Mouse (Mus musculus): Measurements from ENCODE around the gene Tmem120b. TPM values are rescaled to one million over a fixed set of nuclear protein-coding genes. Genes with fewer than 3 reads are reported as not detected.

The Tmem120b gene
- polyA plus RNA-seq, 1 experiment, result 10.4 TPM

GRCm38 (mm10) chr5:123045561-123046295, 22.5 kb upstream of the Tmem120b start:
- Histone ChIP-seq H3K36me3 (ENCODE audit: control insufficient read depth, insufficient read depth) (no peaks in the 10 kb centered on the region), H3K27me3 (ENCODE audit: control insufficient read depth, insufficient read depth, insufficient read length) (no peaks in the 10 kb centered on the region), H3K4me3 (ENCODE audit: insufficient read depth, poor library complexity, severe bottlenecking) (no peak overlapping the region), H3K79me3 (ENCODE audit: low read depth) (no peaks in the 10 kb centered on the region), H3ac (ENCODE audit: control insufficient read depth, insufficient read length, low read depth) (no peak overlapping the region), H3K79me2 (ENCODE audit: control insufficient read depth, insufficient read depth) (no peaks in the 10 kb centered on the region)
- TF ChIP-seq CTCF (IDR thresholded peaks at IDR 0.05; ENCODE audit: control insufficient read depth, insufficient read depth, insufficient read length), result peak; percentile 44
- TF ChIP-seq MAX (IDR thresholded peaks at IDR 0.05), result no peak
- no peak for TF ChIP-seq CEBPB (IDR thresholded peaks at IDR 0.05; ENCODE audit: low read depth)
- no peak for TF ChIP-seq MYOG (IDR thresholded peaks at IDR 0.05; ENCODE audit: control insufficient read depth, extremely low read depth, insufficient read length)
- TF ChIP-seq MYOD1 (IDR thresholded peaks at IDR 0.05; ENCODE audit: control insufficient read depth, insufficient read length, low read depth), result no peak
- no peak for TF ChIP-seq USF1 (IDR thresholded peaks at IDR 0.05; ENCODE audit: low read depth)

GRCm38 (mm10) chr5:123046916-123047315, 21.3 kb upstream of the Tmem120b start, which contains the start of gene Morn3:
Gene Morn3 (minus strand): TSS chr5:123047016.
- no peaks in the 10 kb centered on the region for H3K79me2 ChIP-seq (ENCODE audit: control insufficient read depth, insufficient read depth)
- H3ac ChIP-seq (ENCODE audit: control insufficient read depth, insufficient read length, low read depth), result no peak within 1 kb of the TSS
- TF ChIP-seq MYOD1 (IDR thresholded peaks at IDR 0.05; ENCODE audit: control insufficient read depth, insufficient read length, low read depth), result no peak
- no peak for TF ChIP-seq USF1 (IDR thresholded peaks at IDR 0.05; ENCODE audit: low read depth)
- TF ChIP-seq CTCF (IDR thresholded peaks at IDR 0.05; ENCODE audit: control insufficient read depth, insufficient read depth, insufficient read length), result no peak
- no peak for TF ChIP-seq MYOG (IDR thresholded peaks at IDR 0.05; ENCODE audit: control insufficient read depth, extremely low read depth, insufficient read length)
- no peak for TF ChIP-seq CEBPB (IDR thresholded peaks at IDR 0.05; ENCODE audit: low read depth)
- TF ChIP-seq MAX (IDR thresholded peaks at IDR 0.05), result no peak
- no peak for TF ChIP-seq FOSL1 (IDR thresholded peaks at IDR 0.05; ENCODE audit: insufficient read depth, low read length, poor library complexity, severe bottlenecking)
- H3K36me3 ChIP-seq (ENCODE audit: control insufficient read depth, insufficient read depth), result no peaks in the 10 kb centered on the region
- H3K27me3 ChIP-seq (ENCODE audit: control insufficient read depth, insufficient read depth, insufficient read length), result no peaks in the 10 kb centered on the region
- H3K4me3 ChIP-seq (ENCODE audit: insufficient read depth, poor library complexity, severe bottlenecking), result no peak within 1 kb of the TSS
- no peaks in the 10 kb centered on the region for H3K79me3 ChIP-seq (ENCODE audit: low read depth)

GRCm38 (mm10) chr5:123049271-123049670, 18.9 kb upstream of the Tmem120b start:
- no peak overlapping the region for H3K4me3 ChIP-seq (ENCODE audit: insufficient read depth, poor library complexity, severe bottlenecking)
- no peaks in the 10 kb centered on the region for H3K36me3 ChIP-seq (ENCODE audit: control insufficient read depth, insufficient read depth)
- H3K79me3 ChIP-seq (ENCODE audit: low read depth), result no peaks in the 10 kb centered on the region
- no peak overlapping the region for H3ac ChIP-seq (ENCODE audit: control insufficient read depth, insufficient read length, low read depth)
- no peaks in the 10 kb centered on the region for H3K27me3 ChIP-seq (ENCODE audit: control insufficient read depth, insufficient read depth, insufficient read length)
- TF ChIP-seq MAX (IDR thresholded peaks at IDR 0.05), result no peak
- TF ChIP-seq MYOD1 (IDR thresholded peaks at IDR 0.05; ENCODE audit: control insufficient read depth, insufficient read length, low read depth), result no peak
- no peak for TF ChIP-seq CEBPB (IDR thresholded peaks at IDR 0.05; ENCODE audit: low read depth)
- no peak for TF ChIP-seq USF1 (IDR thresholded peaks at IDR 0.05; ENCODE audit: low read depth)
- no peak for TF ChIP-seq CTCF (IDR thresholded peaks at IDR 0.05; ENCODE audit: control insufficient read depth, insufficient read depth, insufficient read length)
- no peak for TF ChIP-seq FOSL1 (IDR thresholded peaks at IDR 0.05; ENCODE audit: insufficient read depth, low read length, poor library complexity, severe bottlenecking)
- TF ChIP-seq MYOG (IDR thresholded peaks at IDR 0.05; ENCODE audit: control insufficient read depth, extremely low read depth, insufficient read length), result no peak
- H3K79me2 ChIP-seq (ENCODE audit: control insufficient read depth, insufficient read depth), result no peaks in the 10 kb centered on the region

GRCm38 (mm10) chr5:123050918-123051317, 17.3 kb upstream of the Tmem120b start:
- Histone ChIP-seq H3K36me3 (ENCODE audit: control insufficient read depth, insufficient read depth) (no peaks in the 10 kb centered on the region), H3ac (ENCODE audit: control insufficient read depth, insufficient read length, low read depth) (no peak overlapping the region), H3K27me3 (ENCODE audit: control insufficient read depth, insufficient read depth, insufficient read length) (no peaks in the 10 kb centered on the region), H3K79me2 (ENCODE audit: control insufficient read depth, insufficient read depth) (no peaks in the 10 kb centered on the region), H3K4me3 (ENCODE audit: insufficient read depth, poor library complexity, severe bottlenecking) (no peak overlapping the region), H3K79me3 (ENCODE audit: low read depth) (no peaks in the 10 kb centered on the region)
- TF ChIP-seq MAX (IDR thresholded peaks at IDR 0.05) (no peak), CEBPB (IDR thresholded peaks at IDR 0.05; ENCODE audit: low read depth) (no peak), FOSL1 (IDR thresholded peaks at IDR 0.05; ENCODE audit: insufficient read depth, low read length, poor library complexity, severe bottlenecking) (no peak), MYOD1 (IDR thresholded peaks at IDR 0.05; ENCODE audit: control insufficient read depth, insufficient read length, low read depth) (no peak), USF1 (IDR thresholded peaks at IDR 0.05; ENCODE audit: low read depth) (no peak), MYOG (IDR thresholded peaks at IDR 0.05; ENCODE audit: control insufficient read depth, extremely low read depth, insufficient read length) (no peak), CTCF (IDR thresholded peaks at IDR 0.05; ENCODE audit: control insufficient read depth, insufficient read depth, insufficient read length) (no peak)

GRCm38 (mm10) chr5:123051736-123052135, 16.5 kb upstream of the Tmem120b start:
- Histone ChIP-seq H3ac (ENCODE audit: control insufficient read depth, insufficient read length, low read depth) (no peak overlapping the region), H3K36me3 (ENCODE audit: control insufficient read depth, insufficient read depth) (no peaks in the 10 kb centered on the region), H3K79me2 (ENCODE audit: control insufficient read depth, insufficient read depth) (no peaks in the 10 kb centered on the region), H3K4me3 (ENCODE audit: insufficient read depth, poor library complexity, severe bottlenecking) (no peak overlapping the region), H3K79me3 (ENCODE audit: low read depth) (no peaks in the 10 kb centered on the region), H3K27me3 (ENCODE audit: control insufficient read depth, insufficient read depth, insufficient read length) (no peaks in the 10 kb centered on the region)
- TF ChIP-seq USF1 (IDR thresholded peaks at IDR 0.05; ENCODE audit: low read depth) (no peak), MYOD1 (IDR thresholded peaks at IDR 0.05; ENCODE audit: control insufficient read depth, insufficient read length, low read depth) (no peak), CTCF (IDR thresholded peaks at IDR 0.05; ENCODE audit: control insufficient read depth, insufficient read depth, insufficient read length) (no peak), CEBPB (IDR thresholded peaks at IDR 0.05; ENCODE audit: low read depth) (no peak), MAX (IDR thresholded peaks at IDR 0.05) (no peak), MYOG (IDR thresholded peaks at IDR 0.05; ENCODE audit: control insufficient read depth, extremely low read depth, insufficient read length) (no peak), FOSL1 (IDR thresholded peaks at IDR 0.05; ENCODE audit: insufficient read depth, low read length, poor library complexity, severe bottlenecking) (no peak)
